Mouse (Mus musculus) forebrain, postnatal 0 days (tissue): ENCODE results near the gene Grem1. TPM values are rescaled to one million over a fixed set of nuclear protein-coding genes. Genes with fewer than 3 reads are reported as not detected.

Source experiments
- ATAC-seq: fragments of 200-750 bp; cut with Nextera tagmentation; 2 replicates; pipeline ENCODE4 v1.8.0; 2017; ENCODE audit warnings: mild to moderate bottlenecking, moderate library complexity
- DNase-seq: peaks from one replicate; pipeline ENCODE4 v3.0.0-alpha.2; 2015
- H3K27ac ChIP-seq: fragments of 300-500 bp; sonication (generic); 2 replicates; pipeline ENCODE4 v1.5.1; 2014; ENCODE audit warnings: low read depth, mild to moderate bottlenecking, antibody characterized with exemption, low read length, moderate library complexity, mixed read lengths
- H3K27me3 ChIP-seq: fragments of 300-500 bp; sonication (generic); 2 replicates; pipeline ENCODE4 v1.6.1; 2014; ENCODE audit warnings: mild to moderate bottlenecking, low read length, mixed read lengths; ENCODE audit not compliant: insufficient read depth
- H3K36me3 ChIP-seq: fragments of 300-500 bp; sonication (generic); 2 replicates; pipeline ENCODE4 v1.6.1; 2014; ENCODE audit warnings: mild to moderate bottlenecking, moderate library complexity; ENCODE audit not compliant: insufficient read depth
- H3K4me1 ChIP-seq: fragments of 300-500 bp; sonication (generic); 2 replicates; pipeline ENCODE4 v1.6.1; 2014; ENCODE audit warnings: antibody characterized with exemption; ENCODE audit not compliant: insufficient read depth
- H3K4me2 ChIP-seq: fragments of 300-500 bp; sonication (generic); 2 replicates; pipeline ENCODE4 v1.6.1; 2014; ENCODE audit warnings: low read depth, mild to moderate bottlenecking, moderate library complexity
- H3K4me3 ChIP-seq: fragments of 300-500 bp; sonication (generic); 2 replicates; pipeline ENCODE4 v1.5.1; 2014; ENCODE audit warnings: low read depth, low read length, mixed read lengths
- H3K9ac ChIP-seq: fragments of 300-500 bp; sonication (generic); 2 replicates; pipeline ENCODE4 v1.6.1; 2014; ENCODE audit warnings: mild to moderate bottlenecking
- H3K9me3 ChIP-seq: fragments of 300-500 bp; sonication (generic); 2 replicates; pipeline ENCODE4 v1.6.1; 2016; ENCODE audit warnings: low read length
- CTCF ChIP-seq: sonication (generic); IDR thresholded peaks from 2 replicates; pipeline ENCODE4 v1.5.1; 2016; ENCODE audit warnings: antibody characterized with exemption, control low read depth, low read depth
- WGBS: fragments of 180-500 bp; shearing (Covaris S2); extraction: QIAGEN DNeasy Blood & Tissue Kit; methylation state at CpG from one replicate; pipeline ENCODE4 v1.1.7; 2014; 5-methylcytosine and 5-hydroxymethylcytosine counted together
- polyA plus RNA-seq: library from polyadenylated mRNA; unstranded; fragments of >200 nt; fragmentation: Nextera tagmentation; extraction: Ambion mirVana; gene quantifications from 2 replicates; pipeline ENCODE4 v1.2.1, GENCODE M21; 2015
- total RNA-seq: library from RNA; depleted of rRNA; stranded (reverse); fragments of >200 nt; gene quantifications from 2 replicates; pipeline ENCODE4 v1.2.3, GENCODE M21; 2014

Gene Grem1
- total and polyA plus RNA-seq, 2 experiments from 2014 or later = 1.1 to 3.4 TPM

GRCm38 (mm10) chr2:113795186-113795585 is 36.7 kb upstream of the Grem1 start:
- TF ChIP-seq CTCF = no peak
- H3K4me1 ChIP-seq = no peaks in the 10 kb centered on the region
- no peaks in the 10 kb centered on the region for H3K9me3 ChIP-seq
- no peak overlapping the region for H3K27ac ChIP-seq
- ATAC-seq (no peak), DNase-seq (no peak)
- H3K4me2 ChIP-seq = no peak overlapping the region
- H3K4me3 ChIP-seq = no peak overlapping the region
- H3K36me3 ChIP-seq = peaks cover 14% of the 10 kb centered on the region; the same call in 1 of the 2 replicates
- H3K9ac ChIP-seq = no peak overlapping the region
- no peaks in the 10 kb centered on the region for H3K27me3 ChIP-seq
- WGBS = 26% methylated on average over 4 of the region's 4 CpGs

- Histone ChIP-seq H3K9ac (no peak overlapping the region), H3K36me3 (peaks cover 24% of the 10 kb centered on the region), H3K4me1 (no peaks in the 10 kb centered on the region), H3K4me2 (no peak overlapping the region), H3K4me3 (no peak overlapping the region), H3K27ac (no peak overlapping the region), H3K27me3 (no peaks in the 10 kb centered on the region), H3K9me3 (no peaks in the 10 kb centered on the region)
- no peak for TF ChIP-seq CTCF
- WGBS = 90% methylated on average over 3 of the region's 3 CpGs
- DNase-seq = no peak
- no peak for ATAC-seq
Observed at GRCm38 (mm10) chr2:113793521-113793920, 35.1 kb upstream of the Grem1 start.

- Histone ChIP-seq H3K4me1 (no peaks in the 10 kb centered on the region), H3K27me3 (no peaks in the 10 kb centered on the region), H3K9ac (no peak overlapping the region), H3K36me3 (peaks cover 36% of the 10 kb centered on the region), H3K9me3 (no peaks in the 10 kb centered on the region), H3K4me2 (no peak overlapping the region), H3K4me3 (no peak overlapping the region), H3K27ac (no peak overlapping the region)
- 84% methylated on average over 4 of the region's 4 CpGs for WGBS
- ATAC-seq = no peak
- no peak for DNase-seq
- TF ChIP-seq CTCF = no peak
Observed at GRCm38 (mm10) chr2:113788821-113789387, 30.5 kb upstream of the Grem1 start.

GRCm38 (mm10) chr2:113787882-113788281 is 29.4 kb upstream of the Grem1 start:
- Histone ChIP-seq H3K27me3 (no peaks in the 10 kb centered on the region), H3K36me3 (peaks cover 36% of the 10 kb centered on the region), H3K4me1 (no peaks in the 10 kb centered on the region), H3K4me2 (no peak overlapping the region), H3K9ac (no peak overlapping the region), H3K9me3 (no peaks in the 10 kb centered on the region), H3K27ac (no peak overlapping the region), H3K4me3 (no peak overlapping the region)
- TF ChIP-seq CTCF = no peak
- 63% methylated on average over 4 of the region's 4 CpGs for WGBS
- peak; percentile 46 for DNase-seq
- ATAC-seq = peak; percentile 65; the same call in 1 of the 2 replicates

GRCm38 (mm10) chr2:113784851-113785250 is 26.4 kb upstream of the Grem1 start:
- no peak for DNase-seq
- H3K4me1 ChIP-seq = no peaks in the 10 kb centered on the region
- no peak for TF ChIP-seq CTCF
- H3K9ac ChIP-seq = no peak overlapping the region
- no peaks in the 10 kb centered on the region for H3K9me3 ChIP-seq
- ATAC-seq = no peak
- no peak overlapping the region for H3K4me3 ChIP-seq
- peaks cover 21% of the 10 kb centered on the region for H3K36me3 ChIP-seq
- H3K27me3 ChIP-seq = no peaks in the 10 kb centered on the region
- no peak overlapping the region for H3K27ac ChIP-seq
- no peak overlapping the region for H3K4me2 ChIP-seq
- 85% methylated on average over 3 of the region's 3 CpGs for WGBS

- 67% methylated on average over 4 of the region's 4 CpGs for WGBS
- Histone ChIP-seq H3K27ac (no peak overlapping the region), H3K4me3 (no peak overlapping the region), H3K36me3 (peaks cover 6% of the 10 kb centered on the region), H3K4me2 (no peak overlapping the region), H3K27me3 (no peaks in the 10 kb centered on the region), H3K9me3 (no peaks in the 10 kb centered on the region), H3K4me1 (no peaks in the 10 kb centered on the region), H3K9ac (no peak overlapping the region)
- DNase-seq (no peak), ATAC-seq (no peak)
- TF ChIP-seq CTCF = no peak
Observed at GRCm38 (mm10) chr2:113781521-113781920, 23.1 kb upstream of the Grem1 start.

GRCm38 (mm10) chr2:113781107-113781506 is 22.7 kb upstream of the Grem1 start:
- Histone ChIP-seq H3K36me3 (peaks cover 6% of the 10 kb centered on the region), H3K9ac (no peak overlapping the region), H3K9me3 (no peaks in the 10 kb centered on the region), H3K4me1 (no peaks in the 10 kb centered on the region), H3K27me3 (no peaks in the 10 kb centered on the region), H3K4me2 (no peak overlapping the region), H3K4me3 (no peak overlapping the region), H3K27ac (no peak overlapping the region)
- ATAC-seq (no peak), DNase-seq (no peak)
- WGBS = 70% methylated on average over 5 of the region's 5 CpGs
- no peak for TF ChIP-seq CTCF

GRCm38 (mm10) chr2:113779336-113779735 is 20.9 kb upstream of the Grem1 start:
- TF ChIP-seq CTCF = no peak
- H3K4me3 ChIP-seq = no peak overlapping the region
- peak; percentile 12; the same call in 1 of the 2 replicates for ATAC-seq
- H3K9ac ChIP-seq = no peak overlapping the region
- no peak overlapping the region for H3K4me2 ChIP-seq
- peaks cover 7% of the 10 kb centered on the region for H3K36me3 ChIP-seq
- DNase-seq = no peak
- no peak overlapping the region for H3K27ac ChIP-seq
- H3K9me3 ChIP-seq = no peaks in the 10 kb centered on the region
- no peaks in the 10 kb centered on the region for H3K27me3 ChIP-seq
- no peaks in the 10 kb centered on the region for H3K4me1 ChIP-seq
- WGBS = 59% methylated on average over 3 of the region's 3 CpGs
